Mouse (Mus musculus) adrenal gland, adult 8-10 months (tissue): ENCODE results near the gene Cxcl13. TPM values are rescaled to one million over a fixed set of nuclear protein-coding genes. Genes with fewer than 3 reads are reported as not detected.
"Not testable (repeated sequence)": the region's sequence is repeated elsewhere in the genome, so short reads cannot be mapped to it uniquely, and the experiment has no call there.

Experiments
- DNase-seq: peaks from one replicate; pipeline ENCODE4 v3.0.0; 2022
- total RNA-seq, 4 experiments: library from RNA; stranded (reverse); gene quantifications; 2 replicates each; pipeline ENCODE4 v1.2.4; 2022

Cxcl13 gene
- total RNA-seq: 1 to 10 TPM in 1 of 4 experiments, under 1 TPM in 3; 0.31 to 3.6 (median 0.52) TPM

DNA sequence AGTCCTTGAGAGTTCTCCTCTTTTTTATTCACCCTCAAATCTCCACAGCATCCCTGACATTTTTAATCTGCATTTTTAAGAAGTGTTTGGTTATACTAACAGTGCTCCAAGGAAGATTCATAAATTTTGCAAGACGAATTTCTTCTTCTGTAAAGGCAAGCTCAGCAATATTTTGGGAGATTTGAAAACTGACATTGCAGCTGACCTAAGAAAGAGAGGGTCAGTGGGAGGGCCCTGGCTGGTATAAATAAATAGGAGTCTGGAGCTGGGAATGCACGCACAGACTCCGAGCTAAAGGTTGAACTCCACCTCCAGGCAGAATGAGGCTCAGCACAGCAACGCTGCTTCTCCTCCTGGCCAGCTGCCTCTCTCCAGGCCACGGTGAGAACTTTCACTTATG, at the start of gene Cxcl13:
TSS of gene Cxcl13 (plus strand) at position 301 of the 400 bp plus-strand sequence.
- no peak for DNase-seq

DNA sequence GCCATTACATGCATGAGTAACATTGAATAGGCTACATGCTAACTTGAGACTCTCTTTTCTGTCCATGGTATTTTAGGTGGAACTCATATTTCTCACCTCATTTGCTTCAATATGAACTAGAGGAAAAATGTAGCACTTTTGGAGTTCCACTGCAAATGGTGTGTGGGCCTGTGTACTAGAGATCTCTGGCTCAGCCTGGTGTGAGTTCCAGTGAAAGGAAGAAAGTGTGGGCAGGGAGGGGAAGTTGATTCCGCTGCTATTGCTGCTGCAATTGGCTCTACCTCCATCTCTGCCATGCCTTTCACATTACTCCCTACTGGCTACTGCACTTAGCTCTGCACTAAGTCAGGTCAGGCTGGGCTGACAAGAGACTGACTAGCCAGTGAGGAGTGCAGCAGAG, 45.7 kb upstream of the Cxcl13 start:
- DNase-seq: no peak

DNA sequence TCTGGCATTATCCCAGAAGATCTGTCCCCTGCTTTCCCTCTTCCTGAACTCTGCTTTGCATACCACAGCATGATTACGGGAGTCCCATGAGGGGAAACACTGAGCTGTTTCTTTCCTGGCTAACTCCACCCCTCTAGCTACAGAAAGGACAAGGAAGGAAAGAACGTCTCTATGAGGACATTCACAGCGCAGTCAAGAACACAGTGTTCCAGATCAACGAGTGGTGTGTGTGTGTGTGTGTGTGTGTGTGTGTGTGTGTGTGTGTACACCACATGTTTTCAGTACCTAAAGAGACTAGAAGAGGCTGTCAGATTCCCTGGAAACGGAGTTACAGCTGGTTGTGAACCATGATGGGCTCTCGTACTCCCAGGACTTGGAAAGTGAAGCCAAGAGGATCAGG, 38.3 kb upstream of the Cxcl13 start:
- no peak for DNase-seq

DNA sequence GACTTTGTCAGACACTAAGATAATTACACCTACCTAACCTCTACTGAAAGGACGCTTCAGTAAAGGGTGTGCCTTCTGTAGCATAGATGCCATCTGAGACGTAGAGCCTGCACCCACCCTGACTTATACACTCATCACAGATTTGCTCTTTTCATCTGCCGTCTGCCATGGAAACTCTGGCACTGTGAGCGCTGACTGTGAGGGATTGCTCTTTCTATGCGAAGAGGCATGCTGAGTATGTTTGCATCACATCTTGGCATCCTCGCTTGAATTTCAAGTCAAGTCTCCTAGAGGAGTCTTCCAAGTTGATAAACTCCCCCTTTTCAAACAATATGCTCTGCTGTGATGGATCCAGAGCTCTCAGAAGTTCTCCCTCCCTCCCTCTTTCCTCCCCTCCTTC, 32.7 kb upstream of the Cxcl13 start:
- no peak for DNase-seq

DNA sequence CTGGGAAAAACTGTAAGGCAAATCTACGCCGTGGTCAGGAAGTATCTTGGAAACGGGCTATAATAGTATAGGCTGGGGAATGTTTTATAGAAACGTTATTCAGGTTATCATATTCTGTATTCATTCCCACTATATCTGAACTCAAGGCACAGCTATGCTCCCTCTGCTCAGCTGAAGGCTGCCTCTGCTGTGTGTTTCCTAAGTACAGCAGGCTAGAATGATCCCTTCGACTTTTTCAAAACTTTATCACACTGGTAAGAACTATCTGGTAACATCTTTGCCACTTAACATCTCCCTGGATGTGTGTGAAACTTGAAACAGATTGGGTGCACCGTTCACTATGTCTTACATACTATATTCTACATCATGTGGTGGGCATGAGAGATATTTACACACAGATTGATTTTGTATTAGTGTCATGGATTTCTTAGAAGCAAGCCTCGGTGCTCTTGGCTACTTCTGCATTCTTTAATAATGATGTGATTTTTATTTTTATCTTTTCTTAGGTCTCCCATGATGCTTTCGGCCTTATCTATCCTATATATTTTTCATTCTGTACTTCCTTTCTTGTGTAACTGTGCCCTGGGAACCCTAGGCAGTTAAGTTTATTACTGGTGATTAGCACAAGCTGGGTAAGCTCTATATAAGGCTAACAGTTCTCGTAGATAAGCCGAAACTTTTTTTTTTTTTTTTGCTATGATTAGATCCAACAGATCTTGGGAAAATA, 31.4 kb upstream of the Cxcl13 start:
- DNase-seq: no peak

DNA sequence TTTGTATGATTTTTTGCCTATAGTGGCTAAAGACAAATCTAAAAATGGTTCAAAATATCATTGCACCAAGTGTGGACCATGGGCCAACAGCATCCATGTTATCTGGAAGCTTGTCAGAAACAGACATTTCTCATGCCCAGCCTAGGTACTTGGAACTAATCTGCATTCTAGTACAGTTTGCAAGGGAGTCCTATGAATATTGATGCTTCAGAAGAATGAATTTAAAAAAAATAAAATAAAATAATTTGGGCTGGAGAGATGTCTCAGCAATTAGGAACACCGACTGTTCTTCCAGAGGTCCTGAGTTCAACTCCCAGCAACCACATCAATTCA, 30.9 kb upstream of the Cxcl13 start:
- DNase-seq: no peak

DNA sequence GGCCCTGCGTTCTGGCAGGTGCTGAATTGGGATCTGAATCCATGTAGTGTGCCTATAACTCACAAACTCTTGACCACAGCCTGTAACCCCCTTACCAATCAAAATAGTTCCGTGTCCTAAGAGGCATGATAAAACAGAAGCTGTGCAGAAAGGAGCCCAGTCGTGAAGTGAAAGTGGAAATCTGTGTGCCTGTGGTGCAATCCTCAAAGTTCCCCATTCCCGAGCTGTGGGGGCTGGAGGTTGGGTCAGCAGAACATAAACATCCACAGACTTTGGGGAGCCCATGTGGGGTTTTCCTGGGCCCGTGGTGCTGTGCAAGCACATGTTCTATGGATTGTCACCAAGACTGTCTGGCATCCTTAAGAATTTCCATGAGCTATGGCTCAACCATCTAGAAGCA, 21.7 kb upstream of the Cxcl13 start:
- no peak for DNase-seq

DNA sequence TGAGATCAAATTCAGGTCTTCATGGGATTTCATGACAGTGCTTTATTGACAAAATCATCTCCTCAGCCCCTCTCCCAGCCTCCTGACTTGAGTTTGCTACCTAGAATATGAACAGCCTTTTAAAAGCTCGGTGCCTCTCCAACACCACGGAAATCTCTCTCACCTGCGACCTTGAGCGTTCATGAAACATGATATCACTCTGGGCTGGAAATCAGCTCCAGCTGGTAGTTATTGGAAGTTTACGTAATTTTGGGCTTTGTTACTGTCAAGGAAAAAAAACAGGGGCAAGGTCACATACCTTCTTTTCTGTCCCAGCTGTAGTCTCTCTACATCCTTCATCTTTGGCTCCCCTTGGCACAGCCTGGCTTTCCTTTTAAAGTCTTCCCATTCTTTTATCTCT, 20.7 kb upstream of the Cxcl13 start:
- no peak for DNase-seq

DNA sequence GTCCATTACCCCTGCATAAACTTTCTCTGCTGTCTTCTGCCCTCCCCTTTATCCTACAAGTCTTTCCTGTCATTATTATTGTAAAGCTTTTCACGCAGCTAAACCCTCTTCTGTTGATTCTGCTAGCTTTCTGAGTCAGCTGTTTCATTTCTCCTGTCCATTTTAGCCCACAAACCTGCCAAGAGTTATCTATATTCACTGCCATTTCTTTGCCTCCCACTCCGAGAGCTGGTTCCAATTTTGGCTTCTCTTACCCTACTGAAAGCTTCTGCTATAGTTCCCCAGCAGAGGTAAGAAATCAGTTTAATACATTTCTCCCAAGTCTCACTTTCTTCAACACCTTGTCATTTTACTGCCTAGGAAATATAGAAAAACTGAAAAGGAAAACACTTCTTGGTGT, 19.6 kb upstream of the Cxcl13 start:
- DNase-seq: no peak

DNA sequence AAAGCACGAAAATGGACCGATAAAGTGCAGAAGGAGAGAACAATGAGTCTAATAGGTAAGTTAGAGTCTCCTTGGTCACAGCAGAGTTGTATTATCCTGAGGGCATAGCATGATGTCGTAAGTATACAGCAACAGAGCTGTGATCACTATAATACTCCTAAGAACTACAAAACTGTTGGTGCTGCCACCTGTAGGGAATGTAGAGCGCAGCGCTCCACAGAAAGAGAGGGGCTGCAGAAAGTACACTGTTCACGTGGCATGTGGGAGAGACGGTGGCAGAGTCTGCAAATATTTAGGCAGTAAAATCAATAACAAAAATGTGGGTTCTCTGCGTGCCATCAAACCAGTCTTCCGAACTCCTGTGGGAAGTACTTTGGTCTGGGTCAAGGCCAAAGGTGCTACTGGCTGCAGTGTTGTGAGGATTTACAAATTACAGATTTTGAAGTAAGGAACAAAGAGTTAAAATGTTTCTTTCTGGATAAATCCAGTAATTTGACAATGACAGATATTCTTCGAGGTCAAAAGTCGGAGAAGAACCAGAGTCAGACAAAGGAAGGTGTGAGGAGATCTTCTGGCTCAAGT, 18.6 kb upstream of the Cxcl13 start:
- DNase-seq: no peak

DNA sequence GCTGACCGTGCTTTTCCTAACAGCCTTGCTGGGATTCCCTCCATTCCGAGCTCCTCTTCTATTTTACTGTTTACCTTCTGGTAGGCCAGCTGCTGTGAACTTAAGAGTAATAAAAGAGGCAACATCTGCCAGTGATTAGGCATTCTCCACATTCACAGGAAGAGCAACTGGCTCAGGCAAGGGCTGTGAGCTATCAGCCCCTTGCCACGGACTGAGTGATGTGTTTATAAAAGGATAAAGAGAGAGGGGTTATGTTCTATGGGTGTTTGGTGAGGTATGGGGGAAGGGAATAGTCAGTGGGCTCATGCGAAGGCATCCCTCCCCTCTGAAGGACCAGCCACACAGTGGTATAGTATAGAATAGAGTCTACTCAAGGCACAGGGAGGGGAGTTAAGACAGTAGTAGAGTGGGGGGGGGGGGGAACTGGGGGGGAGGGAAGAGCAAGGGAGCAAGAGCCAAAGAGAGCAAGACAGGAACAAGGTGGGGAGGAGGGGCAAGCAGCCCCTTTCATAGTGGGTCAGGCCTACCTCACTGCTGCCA, 16.0 kb upstream of the Cxcl13 start:
- DNase-seq: no peak

DNA sequence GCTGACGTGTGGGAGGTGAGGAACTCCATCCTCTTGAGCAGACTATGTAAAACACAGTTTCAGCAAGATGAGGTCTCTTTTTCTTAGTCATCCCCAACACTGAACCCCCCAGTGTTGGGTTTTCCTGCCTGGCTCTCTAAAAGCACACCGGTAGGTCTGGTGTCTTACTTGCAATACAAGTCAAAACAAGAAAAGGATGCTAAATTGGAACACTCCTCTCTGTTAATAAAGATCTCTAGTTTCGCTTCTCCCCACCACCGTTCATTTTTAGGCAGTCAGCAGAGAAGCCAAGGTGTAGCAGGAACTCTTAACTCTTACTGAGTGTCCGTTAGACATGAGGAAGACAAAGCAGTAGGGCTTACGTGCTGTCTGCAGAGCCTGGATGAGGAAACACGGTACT, 15.2 kb upstream of the Cxcl13 start:
- no peak for DNase-seq

DNA sequence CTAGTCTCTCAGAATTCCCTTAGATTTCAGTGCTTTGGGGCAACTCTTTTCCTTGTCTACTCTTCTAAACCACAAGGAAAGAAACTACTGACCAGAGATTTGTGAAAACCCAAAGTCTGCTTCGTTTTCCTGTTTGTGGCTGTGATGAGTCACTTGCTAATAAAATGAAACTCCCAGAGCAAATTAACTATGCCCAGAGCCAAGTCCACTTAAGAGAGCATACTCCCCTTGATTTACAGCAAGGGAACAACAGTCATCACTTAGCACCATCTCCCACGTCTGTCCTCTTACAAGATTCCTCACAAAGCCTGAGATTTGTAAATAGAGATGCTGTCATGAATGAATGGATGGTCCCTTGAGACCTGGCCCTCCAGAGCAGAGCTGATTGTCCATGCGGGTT, 11.6 kb upstream of the Cxcl13 start:
- DNase-seq: no peak

DNA sequence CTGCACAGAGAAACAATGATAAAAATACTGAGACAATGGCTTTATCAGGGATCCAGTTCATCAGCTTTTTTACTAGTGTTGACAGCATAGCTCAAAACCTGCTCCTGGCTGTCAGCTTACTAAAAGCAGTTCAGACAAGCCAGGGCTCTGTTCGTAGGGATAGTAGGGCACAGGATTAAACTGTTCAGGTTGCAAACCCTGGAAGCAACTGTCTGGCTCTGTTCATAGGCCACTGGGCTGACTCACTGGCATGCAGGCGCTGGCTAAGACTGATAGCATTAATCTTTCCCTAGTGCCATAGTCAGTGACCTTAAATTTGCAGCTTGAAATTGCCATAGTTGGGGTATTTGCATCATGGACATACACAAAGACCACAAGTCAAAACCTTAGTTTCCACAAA, 10.4 kb upstream of the Cxcl13 start:
- peak; percentile 25 for DNase-seq

DNA sequence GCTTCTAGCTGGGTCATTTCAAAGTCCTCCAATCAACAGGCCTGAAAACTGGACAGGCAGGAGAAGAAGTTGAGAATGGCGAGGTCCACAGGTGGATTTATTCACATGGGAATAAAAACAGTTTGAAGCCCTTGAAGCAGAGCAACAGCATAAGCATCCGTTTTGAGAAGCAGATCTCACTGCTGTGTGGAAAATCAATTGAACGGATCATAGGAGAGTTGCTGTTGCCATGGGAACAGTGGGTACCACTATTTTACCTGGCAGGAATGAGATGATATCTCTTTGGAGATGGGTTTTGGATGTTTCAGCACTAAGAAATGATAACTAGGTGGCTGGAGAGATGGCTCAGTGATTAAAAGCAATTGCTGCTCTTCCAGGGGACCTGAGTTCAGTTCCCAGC, 8.1 kb upstream of the Cxcl13 start:
- DNase-seq: no peak

DNA sequence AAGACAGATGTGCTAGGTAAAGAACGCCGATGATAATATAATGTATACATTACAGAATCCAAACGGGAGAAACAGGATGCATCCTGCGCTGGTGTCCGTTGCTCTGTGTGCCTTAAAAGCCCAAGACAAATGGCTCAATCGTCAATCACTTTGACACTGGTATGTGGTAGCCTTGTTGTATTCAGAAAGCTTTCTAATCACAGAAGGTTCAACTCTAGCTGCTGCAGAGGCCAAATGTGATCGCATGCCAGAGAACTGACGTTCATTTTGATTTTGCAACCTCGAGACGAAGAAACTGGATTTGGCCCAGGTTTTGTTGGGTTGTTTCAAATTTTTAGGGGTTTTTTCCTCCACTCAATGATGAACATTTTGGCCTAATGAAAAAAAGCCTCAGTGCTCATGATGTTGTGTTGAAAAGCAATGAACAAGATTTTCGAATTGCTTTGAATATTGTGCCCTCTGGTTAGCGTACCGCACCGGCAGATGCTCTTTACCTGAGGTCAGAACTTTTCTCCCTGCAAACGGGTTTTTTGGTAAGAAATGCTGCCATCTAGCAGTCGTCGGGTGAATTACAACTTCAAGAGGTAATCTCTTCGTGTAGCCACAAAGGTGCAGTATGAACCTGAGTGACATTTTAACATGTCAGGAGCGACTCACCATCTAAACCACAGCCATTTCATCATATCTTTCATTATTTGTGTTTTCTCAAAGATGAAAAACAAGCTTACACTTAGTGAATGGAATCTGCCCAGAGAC, 6.6 kb upstream of the Cxcl13 start:
- peak; percentile 43 for DNase-seq

DNA sequence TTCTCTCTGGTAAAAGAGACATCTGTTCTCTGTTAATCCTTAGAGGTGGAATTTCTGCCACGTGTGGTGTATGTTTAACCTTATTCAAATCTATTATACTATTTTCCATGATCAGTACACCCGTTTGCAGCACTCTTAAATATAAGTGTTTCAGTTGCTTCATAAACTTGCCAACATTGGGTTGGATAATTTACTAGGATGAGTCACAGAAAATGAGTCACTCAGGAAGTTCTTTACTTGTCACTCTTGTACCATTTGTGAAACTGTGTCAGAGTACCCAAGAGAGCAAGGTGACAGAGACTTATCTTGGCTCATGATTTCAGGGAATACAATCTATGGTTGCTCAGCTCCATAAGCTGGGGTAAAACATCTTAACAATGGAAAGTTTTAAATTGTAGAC, 8.2 kb downstream of the Cxcl13 start:
- no peak for DNase-seq

DNA sequence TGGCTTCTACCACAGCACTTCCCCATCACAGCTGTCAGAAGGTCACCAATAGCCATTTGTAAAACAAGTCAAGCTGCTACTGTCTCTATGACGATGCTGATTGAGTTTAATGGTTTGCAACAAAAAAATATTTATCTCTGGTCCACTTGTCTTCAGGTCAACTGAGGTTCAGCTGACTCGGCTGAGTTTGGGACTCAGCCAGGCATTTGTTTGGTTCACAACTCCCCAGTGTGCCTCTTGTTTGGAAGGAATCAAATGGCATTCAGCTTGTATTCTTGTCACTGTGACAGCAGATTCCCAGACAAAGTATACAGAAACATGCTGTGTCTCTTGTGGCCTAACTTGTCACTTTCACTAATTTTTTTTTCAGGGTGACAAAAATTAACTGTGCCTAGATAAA, 9.9 kb downstream of the Cxcl13 start:
- DNase-seq: no peak

DNA sequence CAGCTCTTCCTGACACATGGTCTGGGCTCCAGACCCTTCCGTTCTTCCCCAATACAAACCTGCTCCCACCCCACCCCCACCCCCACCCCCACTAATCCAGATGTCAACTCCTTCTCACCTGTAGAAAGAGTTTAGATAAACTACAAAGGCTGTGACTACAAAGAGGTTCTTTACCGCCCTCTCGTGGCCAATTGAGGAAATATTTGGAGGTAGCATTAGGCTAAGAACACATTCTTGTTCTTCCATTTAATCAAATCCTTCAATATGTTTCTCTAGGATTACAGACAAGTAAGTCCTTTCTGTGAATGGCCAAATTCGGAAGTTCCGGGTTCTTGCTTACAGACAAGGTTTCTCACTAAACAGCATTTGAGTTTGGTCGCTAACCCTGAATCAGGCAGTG, 14.1 kb downstream of the Cxcl13 start:
- no peak for DNase-seq

DNA sequence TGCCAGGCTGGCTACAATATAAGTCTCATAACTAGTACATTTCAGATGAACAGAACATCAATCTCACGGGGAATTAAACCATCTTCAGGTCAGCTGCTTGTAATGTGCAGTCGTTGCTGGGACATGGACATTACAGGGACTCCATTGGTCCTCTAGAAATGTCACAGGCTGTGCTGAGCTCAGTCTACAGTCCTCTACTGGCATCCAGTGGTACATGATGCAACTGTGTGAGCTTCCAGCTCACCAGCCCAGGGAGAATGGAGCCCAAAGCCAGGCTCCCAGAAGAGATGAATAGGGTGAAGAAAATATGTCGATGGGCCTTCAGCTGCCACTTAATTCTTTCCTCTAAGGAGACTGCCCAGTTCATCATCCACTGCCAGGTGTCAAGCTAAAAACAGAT, 15.5 kb downstream of the Cxcl13 start:
- no peak for DNase-seq

DNA sequence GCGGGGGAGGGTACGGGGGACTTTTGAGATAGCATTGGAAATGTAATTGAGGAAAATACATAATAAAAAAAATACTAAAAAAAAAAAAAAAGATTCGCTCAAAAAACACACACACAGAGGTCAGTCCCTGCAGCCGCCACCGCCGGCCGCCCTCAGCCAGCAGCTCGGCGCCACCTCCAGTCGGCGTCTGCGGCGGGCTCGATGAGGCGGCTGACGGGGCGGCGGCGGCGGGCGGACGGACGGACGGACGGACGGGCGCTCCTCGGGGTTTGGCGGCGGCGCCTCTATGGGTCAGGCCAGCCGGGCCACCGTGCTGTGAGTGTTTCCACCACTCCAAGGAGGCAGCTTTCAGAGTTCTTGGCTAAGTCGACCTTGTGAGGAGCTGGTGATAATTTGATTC, 17.1 kb downstream of the Cxcl13 start:
- not testable (repeated sequence) for DNase-seq

DNA sequence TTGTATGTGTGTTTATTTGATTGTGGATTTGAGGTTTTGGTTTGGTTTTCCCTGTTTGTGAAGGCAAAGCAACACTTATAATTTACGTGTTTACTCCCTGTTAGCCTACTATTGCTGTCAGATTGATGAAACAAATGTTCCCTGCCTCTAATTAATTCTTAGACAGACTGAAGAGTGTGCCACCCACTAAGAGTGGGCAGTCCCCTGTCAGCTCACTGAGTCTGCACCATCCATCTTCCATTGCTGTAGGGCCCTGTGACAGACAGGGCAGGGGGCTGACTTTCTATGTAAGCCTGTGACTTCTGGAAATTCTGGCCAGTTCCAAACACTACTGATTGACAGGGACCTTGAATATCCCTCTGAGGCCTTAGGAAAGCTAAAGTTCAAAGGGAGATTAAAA, 19.5 kb downstream of the Cxcl13 start:
- no peak for DNase-seq

DNA sequence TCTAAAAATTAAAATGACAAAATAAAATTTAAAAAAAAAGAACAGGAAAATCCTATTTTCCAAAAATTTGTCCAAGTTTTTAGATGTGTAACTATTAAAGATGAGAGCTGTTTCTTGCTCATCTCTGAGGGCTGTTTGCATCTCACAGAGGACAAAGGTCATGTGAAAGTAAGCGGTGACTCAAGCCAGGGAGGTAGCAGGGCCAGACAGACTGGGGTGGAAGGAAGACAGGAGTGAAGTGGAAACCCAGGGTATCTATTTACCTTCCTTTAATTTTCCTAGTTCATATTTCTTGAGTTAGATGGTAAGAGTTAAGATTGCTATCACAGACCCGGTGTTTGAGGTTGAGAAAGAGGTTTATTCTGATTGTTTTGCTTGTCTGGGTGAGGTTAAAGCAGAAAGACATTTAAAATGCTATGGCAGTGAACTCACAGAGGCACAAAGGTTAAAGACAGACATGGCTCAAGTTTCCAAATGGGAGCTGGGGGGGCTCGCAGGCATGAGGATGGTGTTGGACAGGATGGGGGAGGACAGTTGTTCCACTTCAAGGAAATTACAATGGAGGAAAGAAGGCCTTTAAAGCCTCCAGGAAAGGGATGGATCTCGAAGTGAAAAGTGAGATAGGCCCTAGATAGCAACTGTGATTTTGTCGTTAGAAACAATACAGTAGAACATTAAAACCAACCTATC, 27.2 kb downstream of the Cxcl13 start:
- DNase-seq: no peak
